Mouse (Mus musculus) NIH3T3 (cell line): ENCODE measurements at regions not wholly inside any gene's neighbourhood (a gene's known extent, or its start where the extent isn't known, plus 50 kb on each side); places are given as distances from the start of the nearest gene placed in this dataset.

Experiments
- DNase-seq: peaks from one replicate; pipeline ENCODE4 v3.0.0-alpha.2; 2012; ENCODE audit warnings: low read depth

DNA sequence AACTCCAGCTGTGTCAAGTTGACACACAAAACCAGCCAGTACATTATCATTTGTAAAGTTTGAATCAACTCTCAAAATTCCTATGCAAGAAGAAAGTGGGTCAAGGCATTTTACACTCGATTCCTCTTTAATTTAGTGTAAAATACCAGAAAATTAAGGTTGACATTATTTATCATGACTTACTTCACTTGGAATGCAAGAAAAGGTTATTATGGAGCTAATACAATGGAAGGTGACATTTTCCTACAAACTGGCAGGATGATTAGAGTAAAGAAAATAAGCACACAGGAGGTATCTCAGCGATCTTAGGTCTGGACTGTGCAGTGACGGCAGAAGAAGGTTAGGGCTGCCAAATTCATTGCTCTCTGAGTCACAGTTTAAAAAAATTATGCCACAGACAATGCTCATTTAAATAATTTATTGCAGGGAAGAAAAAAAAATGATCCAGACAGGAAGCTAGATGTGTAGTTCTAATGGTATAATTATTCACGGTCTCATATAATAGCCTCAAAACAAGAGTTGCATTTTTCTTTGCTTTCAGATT lies 405.2 kb downstream of the Hace1 start:
- no peak for DNase-seq

DNA sequence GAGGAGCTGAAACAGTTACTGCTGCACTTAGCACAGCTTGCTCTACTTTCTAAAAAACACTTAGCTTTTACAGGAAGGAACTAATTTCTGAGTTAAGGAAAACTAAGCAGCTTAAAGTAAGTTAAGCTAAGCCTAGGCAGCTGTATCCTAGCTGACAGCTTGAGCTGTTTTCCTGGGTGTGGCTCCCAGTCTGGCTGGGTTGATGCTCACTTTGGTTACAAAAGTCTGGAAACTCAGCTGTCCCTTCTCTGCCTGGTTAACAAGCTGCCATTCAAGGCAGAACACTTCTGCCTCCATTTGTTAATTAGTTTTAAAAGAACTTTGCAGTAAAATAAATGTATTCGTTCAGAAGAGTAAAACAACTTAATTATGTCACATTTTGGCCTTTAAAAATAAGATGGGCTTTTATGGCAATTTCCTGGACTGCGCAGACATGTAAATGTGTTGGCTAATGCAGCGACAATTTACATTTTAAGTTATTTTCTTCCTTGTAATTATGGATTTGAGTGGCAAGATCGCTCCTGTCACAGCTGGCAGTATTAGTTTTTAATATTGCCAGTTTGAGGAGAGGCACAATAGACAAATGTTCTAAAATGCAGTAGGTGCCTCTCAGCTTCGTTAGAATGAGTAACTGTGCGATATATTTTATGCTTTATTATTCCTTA lies 406.2 kb downstream of the Hace1 start:
- DNase-seq: no peak

DNA sequence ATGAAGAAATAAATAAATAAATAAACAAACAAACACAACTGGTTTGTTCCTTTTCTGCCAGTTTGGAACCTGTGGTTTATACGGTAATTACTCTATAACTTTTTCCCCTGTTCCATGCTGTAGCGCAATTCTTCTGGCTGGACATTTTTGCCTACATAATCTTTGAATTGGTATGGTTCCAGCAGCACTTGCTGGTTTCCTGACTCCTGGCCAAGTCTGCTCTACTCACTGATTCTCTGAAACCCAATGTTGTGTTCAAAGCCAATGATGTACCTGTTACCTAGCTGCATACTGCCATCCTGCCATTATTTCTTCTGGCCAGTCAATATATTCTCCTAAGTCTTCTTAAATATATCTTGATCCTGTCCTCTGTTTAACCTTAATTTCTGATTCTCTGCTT lies 408.7 kb downstream of the Hace1 start:
- DNase-seq: no peak

DNA sequence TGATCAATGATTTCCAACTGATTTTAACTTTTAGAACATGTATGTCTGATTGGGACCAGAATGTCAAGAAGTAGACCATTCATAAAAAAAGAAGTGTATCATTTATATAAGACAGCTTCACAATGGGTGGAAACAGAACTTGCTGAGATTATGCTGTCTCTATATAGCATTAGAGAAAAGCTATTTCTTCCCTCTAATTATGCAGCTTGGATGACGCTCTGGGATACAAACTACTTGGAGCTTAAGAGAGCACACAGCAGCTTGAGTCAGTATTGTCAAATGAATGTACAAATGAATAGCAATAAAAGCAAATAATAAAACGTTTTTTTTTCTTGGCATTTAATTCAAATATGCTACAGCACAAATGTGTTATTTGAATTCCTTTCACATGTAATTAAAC lies 428.7 kb downstream of the Hace1 start:
- no peak for DNase-seq

DNA sequence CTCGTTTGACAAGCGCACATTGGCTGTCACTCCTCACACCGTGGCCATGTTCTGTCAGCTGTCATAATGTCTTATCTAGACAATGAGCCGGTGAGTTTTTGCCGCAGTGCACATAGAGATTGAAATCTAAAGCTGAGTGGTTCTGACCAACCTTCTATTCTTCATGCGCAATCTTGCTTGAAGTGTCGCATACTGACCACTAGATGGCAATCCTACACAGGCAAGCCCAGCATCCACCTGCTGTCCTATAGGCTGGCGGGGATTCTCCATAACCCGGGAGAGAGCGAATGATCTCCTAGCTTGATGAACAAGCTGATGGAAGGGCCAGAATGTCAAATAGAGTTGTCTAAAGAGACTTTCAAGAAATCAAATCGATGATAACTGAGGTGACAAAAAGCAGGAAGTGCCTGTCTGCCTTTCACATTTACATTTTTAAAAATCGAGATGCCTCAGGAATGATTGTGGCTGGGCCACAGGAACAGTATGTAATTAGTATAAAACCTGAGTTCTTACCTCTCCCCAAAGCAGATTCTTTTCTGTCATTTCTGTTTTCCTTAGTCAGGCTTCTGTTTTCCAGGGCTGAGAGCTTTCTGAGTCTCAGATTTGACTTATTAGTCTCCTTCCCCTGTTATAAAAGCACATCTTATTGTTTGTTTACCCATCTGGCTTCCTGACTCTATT lies 434.4 kb downstream of the Hace1 start:
- DNase-seq: peak; percentile 67

DNA sequence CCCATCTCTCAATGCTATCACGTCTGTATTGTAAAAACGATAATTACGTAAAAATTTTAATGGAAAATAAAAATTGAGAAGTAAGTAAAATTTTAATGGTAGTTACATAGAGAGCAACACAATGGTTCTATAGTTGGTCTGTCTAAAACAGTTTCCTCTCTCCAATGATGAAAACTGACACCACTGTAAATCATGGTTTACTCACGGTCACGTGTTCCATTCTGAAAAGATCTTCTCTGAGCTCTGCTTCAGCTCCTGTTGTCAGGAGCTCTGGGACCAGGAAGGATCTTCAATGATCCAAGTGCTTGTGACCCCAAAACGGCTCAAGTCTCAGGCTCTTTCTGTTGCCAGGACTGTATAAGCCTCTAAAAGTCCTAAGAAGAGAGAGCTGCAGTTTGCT lies 435.0 kb downstream of the Hace1 start:
- DNase-seq: no peak

DNA sequence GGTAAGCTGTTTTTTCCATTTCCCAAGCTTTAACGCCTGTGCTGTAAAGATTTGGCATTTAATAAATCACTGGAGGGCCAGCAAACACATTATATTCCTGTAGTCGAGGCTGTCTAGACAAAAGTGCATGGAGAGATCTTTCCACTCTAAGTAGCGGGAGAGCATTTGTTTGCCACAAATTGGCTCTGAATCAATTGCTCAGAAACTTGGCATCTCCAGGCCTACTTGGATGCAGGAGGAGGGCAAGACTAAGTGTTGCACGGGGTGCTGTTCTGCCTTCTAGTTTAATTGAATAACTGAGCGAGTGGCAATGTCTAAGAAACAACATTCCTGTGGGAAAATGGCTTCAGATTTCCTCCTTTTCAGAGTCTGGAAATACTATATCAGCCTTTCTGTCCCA lies 438.7 kb downstream of the Hace1 start:
- DNase-seq: no peak

DNA sequence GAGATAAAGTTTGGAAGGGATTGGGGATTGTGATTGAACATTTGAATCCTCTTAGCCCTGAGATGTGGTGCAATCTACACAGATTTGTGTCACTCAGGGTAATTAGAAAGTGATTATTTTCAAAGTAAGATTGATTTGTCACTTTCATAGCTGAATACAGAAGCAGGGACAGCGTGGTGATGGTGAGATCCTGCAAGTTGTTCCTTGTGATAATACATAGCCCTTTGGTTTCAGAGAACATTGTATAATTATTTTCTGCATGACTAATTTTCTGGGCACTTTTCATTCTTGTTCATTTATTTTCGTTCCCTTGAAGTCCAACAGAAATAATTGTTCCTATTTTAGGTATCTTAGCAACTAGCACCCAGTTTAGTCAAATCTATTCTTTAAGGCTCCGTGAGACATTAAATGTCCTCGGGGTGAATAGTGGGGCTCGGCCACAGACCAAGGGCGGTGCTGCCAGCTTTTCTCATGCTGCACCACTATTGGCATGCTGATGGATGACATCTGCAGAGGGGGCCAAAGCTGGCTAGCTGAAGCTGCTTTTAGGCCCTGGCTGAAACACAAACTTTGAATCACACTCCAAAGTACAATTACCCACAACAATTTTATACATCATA lies 468.0 kb downstream of the Hace1 start:
- no peak for DNase-seq

DNA sequence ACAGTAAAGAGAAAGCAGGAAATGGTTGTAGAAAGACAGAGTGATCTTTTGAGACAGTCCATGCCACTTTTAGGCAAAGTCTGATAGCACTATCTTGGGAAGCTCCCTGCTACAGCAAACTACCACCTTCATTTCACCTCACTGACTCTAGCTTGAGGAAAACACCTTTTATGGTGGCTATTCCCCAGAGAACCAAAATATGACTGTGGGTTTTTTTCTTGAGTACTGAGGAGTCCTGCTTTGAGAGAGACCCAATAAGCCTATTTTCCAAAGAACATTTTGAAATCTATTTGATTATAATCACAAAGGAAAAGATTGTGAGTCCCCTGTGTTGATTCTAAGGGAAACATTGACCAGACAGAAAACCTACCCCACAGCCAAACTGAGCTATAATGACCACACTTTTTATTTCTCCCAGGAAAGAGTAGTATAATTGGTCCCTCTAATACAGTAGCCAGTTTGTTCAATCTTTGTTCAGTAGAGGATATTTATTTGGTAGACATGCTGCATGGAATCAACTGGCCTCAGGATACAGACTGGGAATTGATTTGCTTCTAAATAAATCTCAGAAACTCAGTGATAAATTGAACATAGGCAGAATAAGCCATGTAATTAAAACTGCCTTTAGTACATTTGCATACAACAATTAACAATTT lies 468.6 kb downstream of the Hace1 start:
- no peak for DNase-seq

DNA sequence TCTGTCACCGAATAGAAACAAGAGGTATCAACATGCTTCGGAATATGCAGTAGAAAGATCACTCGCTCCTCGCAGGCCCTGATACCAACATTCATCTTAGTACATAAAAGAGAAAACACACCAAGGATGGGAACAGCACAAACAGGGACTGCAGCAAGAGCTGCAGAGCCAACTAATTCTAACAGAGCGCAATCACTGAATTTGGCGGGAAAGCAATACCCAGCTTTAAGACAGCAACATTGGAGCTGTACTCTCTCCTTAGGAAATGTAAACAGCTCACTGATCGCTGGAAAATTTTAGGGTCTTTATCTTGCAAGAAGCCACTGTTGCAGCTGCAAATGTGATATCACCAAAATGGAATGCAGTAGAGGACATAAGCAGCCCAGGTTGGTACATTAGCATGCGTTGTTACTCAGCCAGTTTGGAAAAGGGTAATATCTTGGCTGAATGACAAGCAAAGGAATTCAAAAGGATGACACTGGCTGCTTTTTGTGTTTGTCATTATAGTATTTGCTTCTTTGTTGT lies 469.3 kb downstream of the Hace1 start:
- DNase-seq: no peak

DNA sequence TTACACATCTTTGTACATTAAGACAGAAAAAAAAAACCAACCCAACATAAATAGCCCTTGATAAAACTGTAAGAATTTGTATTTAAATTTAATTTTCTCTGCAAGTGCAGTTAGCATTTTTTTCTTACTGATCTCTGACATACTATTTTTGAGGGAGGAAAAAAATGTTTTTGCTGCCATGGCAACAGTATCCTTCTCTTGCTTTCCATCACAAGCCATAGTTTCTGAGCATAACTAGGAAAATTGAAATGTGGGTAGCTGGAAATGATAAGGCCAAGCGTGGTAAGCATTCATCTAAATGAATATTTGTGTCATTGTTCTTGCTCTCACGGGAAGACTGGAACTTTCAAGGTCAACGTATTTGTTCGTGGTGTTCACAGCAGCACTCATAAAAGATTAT lies 470.0 kb downstream of the Hace1 start:
- DNase-seq: no peak

DNA sequence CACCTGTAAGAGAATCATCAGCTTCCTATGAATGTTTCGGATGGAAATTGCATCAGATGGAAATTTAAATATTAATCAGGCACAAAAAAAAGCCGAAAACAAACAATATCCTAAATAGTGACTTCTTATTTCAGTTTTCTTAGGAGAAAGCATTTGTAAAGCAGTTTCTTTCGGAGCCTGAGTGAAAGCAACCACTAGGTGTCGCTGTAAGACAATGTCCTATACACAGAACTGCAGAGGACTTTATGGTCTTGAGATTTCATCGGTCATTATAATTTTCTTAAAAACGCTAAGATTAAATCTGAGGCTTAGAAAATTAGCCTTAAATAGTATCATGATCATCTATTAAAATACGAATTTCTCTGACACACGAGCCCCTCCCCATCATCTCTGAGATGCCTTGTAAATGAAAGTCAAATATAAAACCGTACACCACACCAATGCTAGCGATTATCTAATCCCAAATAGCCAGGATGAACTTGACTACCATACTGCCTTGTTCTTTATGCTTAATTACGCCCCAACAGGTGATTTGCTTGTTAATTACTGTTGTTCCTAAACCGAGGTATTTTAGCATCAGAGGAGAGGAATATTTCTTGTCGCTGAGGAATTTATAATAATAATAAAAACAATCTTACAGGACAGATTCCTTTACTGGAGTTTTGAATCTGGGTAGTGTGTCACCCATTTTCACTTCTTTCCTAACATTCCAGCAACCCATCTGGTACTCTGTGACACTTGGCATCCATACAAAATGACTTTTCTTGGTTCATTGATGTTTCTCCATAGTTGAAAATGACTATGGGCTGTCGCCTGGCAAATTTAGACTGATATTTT lies 480.0 kb downstream of the Hace1 start:
- DNase-seq: peak; percentile 89

DNA sequence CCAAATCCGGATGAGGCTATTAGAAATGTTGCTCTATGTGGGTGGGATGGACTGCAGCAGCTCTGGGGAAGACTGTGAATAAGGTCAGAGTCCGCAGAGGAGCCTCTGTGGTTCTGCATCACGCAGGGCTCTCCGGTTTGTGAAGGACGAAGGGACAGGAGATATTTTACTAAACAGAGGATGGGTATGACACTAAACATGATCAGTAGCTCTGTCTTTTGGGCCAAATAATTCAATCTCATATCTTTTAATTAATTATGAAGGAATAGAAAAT lies 480.5 kb downstream of the Hace1 start:
- no peak for DNase-seq

DNA sequence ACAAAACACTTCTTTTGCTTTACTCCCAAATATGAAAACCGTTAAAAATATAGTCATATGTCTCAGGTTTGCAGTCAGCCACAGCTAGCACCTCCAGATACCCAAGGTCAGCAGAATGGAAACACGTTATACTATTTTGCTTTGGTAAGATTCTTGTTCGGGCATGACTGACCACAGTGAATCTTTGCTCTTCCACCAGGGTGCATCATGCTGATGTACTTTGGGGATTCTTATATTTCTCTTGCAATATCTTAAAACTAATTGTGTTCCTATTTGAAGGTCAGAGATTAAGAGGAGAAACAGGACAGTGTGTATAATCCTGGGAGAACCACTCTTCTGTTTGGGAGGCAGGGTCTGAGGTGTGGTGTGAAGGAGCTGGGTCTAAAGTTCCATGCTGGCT lies 481.7 kb downstream of the Hace1 start:
- no peak for DNase-seq

DNA sequence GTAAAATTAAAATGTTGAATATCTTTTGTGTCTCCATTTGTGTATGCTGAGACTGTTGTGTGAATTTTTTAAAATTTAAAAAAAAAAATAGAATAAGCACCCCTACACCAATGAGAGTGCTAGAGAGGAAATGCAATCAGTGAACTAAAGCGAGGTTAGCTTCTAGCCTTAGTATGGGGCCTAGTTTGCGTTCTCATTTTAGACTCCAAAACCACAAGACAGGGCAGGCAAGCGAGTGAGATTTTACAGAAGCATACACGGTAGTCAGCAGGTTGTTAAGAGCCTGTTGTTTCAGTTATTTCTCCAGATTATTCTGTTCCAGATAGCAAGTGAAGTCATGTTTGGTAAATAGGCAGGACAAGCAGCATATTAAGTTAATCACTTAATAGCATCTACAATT lies 486.2 kb downstream of the Hace1 start:
- DNase-seq: no peak

DNA sequence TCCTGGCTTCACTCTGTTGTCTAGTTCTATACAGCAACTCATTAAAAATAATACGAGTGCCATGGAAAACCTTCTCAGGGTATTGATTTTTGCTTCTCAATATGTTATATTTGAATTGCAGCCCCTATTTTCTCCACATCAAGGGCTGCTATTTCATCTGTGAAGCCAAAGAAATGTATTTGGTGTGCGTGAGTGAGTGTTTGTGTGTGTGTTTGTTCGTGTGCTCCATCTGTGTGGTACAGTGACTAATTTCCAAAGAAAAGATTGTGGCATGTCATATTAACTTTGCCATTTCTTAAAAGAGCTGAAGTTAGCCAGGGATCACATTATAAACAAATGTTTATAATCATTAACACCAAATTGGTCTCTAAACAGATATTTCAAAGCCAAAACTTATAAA lies 493.1 kb downstream of the Hace1 start:
- no peak for DNase-seq

DNA sequence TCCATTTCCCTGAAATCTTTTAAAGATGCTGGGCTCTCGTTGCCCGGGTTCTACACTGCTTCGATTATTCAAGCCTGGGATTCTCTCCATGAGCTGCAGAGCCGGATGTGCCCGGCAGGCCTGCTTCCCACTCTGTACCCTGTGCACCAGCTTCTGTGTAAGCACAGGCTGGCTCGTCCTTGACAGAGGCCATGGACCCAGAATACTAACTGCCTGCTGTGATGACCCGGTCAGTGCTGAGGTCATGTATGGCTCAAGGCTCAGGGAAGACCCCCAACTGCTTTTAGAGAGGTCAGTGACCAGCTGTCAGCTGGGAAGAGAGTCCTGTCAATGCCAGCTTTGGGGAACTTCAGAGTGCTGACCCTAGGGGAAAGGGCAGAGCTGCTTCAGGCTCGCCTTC lies 493.6 kb downstream of the Hace1 start:
- no peak for DNase-seq

DNA sequence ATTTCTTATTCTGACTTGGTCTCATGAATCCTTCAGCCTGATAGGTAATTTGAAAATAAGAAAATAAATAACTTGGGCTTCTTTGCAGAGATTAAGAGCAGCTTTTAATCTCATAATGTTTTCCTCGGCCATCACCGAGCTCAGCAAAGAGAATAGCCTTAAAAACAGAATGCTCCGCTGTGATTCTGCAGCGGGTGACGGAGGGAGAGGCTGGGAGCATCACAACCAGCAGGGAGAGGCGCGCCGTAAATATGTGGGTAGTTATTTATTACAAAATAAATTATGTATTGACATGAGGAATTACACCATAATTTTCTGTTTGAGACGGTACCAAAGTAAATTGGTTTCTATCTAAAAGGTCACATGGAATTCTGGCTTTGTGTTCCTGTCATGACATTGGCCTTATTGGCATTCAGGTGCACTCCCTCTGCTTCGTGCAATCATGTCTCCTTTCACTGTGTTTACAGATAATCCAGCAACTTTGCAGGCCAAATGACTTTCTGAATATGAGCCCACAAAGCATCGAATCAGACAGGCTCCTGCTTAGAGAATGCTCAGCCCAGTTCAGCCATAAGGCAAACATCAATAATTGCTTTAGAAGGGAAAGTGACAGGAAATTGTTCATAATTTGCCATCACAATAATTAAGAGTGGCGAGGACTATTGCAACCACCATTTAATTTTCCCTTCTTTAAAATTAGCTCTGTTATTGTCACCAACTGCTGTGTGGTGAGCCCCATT lies 494.4 kb downstream of the Hace1 start:
- DNase-seq: no peak

DNA sequence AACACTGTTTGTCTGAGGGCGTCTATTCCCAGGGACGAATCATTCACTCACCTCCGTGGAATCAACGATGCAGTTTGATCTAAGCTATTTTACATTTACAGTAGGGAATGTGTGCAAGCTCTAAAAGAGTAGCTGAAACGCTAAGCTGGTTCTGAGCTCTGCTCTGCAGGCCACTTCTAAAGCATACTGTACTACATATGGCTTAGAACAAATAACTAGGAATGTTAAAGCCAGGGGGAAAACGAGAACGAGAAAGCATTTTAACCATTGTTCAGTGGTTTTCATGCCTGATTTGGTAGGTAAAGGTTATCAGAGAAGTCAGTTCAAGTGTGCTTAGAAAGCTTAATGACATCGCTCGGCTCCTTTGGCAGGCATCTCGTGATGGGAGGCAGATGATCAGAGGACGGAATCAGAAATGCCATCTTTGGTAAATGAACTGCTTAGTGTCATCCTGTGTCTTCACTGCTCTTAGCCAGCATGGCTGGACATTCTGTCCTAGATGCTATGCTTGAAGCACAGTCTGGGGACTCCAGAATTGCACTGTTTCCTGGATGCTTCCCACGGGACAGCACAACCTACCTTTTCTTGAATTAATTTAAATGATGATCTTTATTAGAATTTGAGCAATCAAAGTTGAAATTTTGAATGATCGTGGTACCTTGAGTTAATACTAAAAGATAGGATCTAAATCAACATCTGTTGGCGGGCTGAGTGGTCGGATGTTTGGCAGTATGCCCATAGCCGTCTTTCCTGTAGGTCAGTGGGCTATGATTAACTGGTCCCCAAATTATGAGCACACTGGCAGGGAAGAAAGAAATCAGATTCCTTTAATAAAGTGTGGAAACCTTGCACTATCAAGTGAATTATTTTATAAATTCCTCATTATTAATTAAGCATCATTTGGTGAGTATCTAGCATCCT lies 495.2 kb downstream of the Hace1 start:
- no peak for DNase-seq

DNA sequence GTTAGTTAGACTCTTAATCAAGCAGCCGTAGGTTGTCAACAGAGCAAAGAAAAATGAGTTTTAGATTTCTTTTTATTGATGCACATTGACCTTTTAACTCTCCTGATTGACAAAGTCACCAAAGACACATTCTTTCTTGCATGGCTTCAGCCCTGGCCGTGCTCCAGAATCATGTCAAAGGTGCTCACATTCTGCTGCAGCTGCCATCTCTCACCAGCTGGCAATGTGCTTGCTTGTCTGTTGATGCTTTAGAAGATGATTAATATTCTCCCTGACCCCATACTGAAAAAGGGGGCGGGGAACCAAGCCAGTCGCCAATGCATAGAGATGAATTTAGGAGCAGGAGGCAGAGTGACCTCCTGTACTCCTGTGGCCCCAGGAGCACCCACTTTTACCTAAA lies 510.1 kb downstream of the Hace1 start:
- no peak for DNase-seq
